Comparison of ENCODE assay signal across 15 mouse cellular contexts in the genomic region with DNA sequence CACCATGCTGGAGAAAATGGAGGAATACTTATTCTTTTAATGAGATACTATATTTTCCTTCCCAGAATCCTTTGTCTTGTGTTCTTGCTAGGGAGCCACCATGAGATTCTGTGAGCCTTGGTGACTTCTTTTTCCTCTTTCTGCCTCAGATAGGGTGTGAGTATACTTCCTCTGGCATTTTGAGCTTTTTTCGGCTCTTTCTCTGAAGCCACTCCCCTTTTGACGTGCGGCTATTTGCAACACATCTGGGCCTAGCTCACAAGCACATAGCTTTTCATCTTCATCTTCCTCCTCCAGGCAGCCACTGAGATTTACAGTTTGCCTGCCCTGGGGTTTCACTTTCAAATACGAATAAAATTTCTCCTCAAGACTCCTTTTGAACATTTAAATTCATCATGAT. TPM values are rescaled to one million over a fixed set of nuclear protein-coding genes. Genes with fewer than 3 reads are reported as not detected.
"Had no signal": no experiment of that assay in that cellular context is flagged by ENCODE, and none has a peak within 500 bp of the region (broad histone marks: within the 10 kb centered on the region; RNA-seq: fewer than 3 reads in every experiment).

No protein-coding gene starts in this region.

- ATAC-seq: intestine, postnatal 0 days; liver, embryonic 12.5 days; midbrain, embryonic 13.5 days had no signal

- DNase-seq: kidney, adult 2 months; kidney, postnatal 25 days; layer of hippocampus, adult 9-11 months; liver; lung, adult 2 months; thymus, postnatal 25 days had no signal

RNA-seq across cellular contexts. Expression of a gene that starts 3.5 kb away (rescaled TPM):
- total RNA-seq: layer of hippocampus, adult 2 months; layer of hippocampus, postnatal 25 days; left cerebral cortex, adult 18-20 months; left cerebral cortex, postnatal 25 days; midbrain, postnatal 0 days; neutrophil, adult 5-6 weeks had no signal

RNA-seq across cellular contexts. Expression of a gene that starts 20.9 kb away (rescaled TPM):
- total RNA-seq: neutrophil, adult 5-6 weeks had no signal

RNA-seq across cellular contexts. Expression of a gene that starts 41.2 kb away (rescaled TPM):
- total RNA-seq: neutrophil, adult 5-6 weeks had no signal
